Mouse (Mus musculus) E14TG2a.4 (cell line): ENCODE data around the gene Usp7.

Experiments
- CTCF ChIP-seq: conservative IDR thresholded peaks from 2 replicates; pipeline ENCODE4 v1.5.1; 2014; ENCODE audit warnings: low read length
- NANOG ChIP-seq: IDR thresholded peaks from 2 replicates; pipeline ENCODE4 v1.6.1; 2014; ENCODE audit warnings: borderline replicate concordance, low read length, mixed read lengths

GRCm38 (mm10) chr16:8666452-8666851, 125.7 kb downstream of the Usp7 start:
- no peak for TF ChIP-seq CTCF
- no peak for TF ChIP-seq NANOG
